Mouse (Mus musculus): ENCODE data around the gene Usp35. TPM values are rescaled to one million over a fixed set of nuclear protein-coding genes. Genes with fewer than 3 reads are reported as not detected.

Usp35 gene
- polyA plus RNA-seq, 1 experiment from 2014 or later = 2.2 TPM

GRCm38 (mm10) chr7:97329676-97330075, 2.1 kb downstream of the Usp35 start:
- no peak for ATAC-seq (ENCODE audit: low read depth)
- no peaks in the 10 kb centered on the region for H3K36me3 ChIP-seq (ENCODE audit: control insufficient read depth, insufficient read depth, low read length)
- 84% methylated on average over 3 of the region's 3 CpGs for WGBS

GRCm38 (mm10) chr7:97328891-97329588, 2.8 kb downstream of the Usp35 start:
- peak; percentile 12 for DNase-seq (ENCODE audit: low spot score)
- WGBS = 52% methylated on average over 13 of the region's 13 CpGs

More at GRCm38 (mm10) chr7:97329676-97330075, 2.1 kb downstream of the Usp35 start:
- H3K4me1 ChIP-seq (ENCODE audit: control insufficient read depth, insufficient read depth, low read length) = 0 out of 2 replicates have a peak, but pooled peaks cover 14% of the 10 kb centered on the region
- no peaks in the 10 kb centered on the region for H3K9me3 ChIP-seq (ENCODE audit: control insufficient read depth, low read length)
- no peak overlapping the region for H3K9ac ChIP-seq (ENCODE audit: low read depth, low read length)
- no peak for DNase-seq (ENCODE audit: low spot score)
- peaks cover 26% of the 10 kb centered on the region for H3K27me3 ChIP-seq (replicated peaks; ENCODE audit: control insufficient read depth, insufficient read depth, low read length)
- H3K4me2 ChIP-seq (ENCODE audit: low read depth, low read length) = no peak overlapping the region
- H3K4me3 ChIP-seq (ENCODE audit: low read depth, low read length) = no peak overlapping the region
- no peak overlapping the region for H3K27ac ChIP-seq (replicated peaks; ENCODE audit: low read depth, low read length)

GRCm38 (mm10) chr7:97327376-97327775, 4.4 kb downstream of the Usp35 start:
- Histone ChIP-seq H3K27ac (replicated peaks; ENCODE audit: low read depth, low read length) (no peak overlapping the region), H3K4me1 (ENCODE audit: control insufficient read depth, insufficient read depth, low read length) (0 out of 2 replicates have a peak, but pooled peaks cover 8% of the 10 kb centered on the region), H3K9me3 (ENCODE audit: control insufficient read depth, low read length) (no peaks in the 10 kb centered on the region), H3K4me2 (ENCODE audit: low read depth, low read length) (no peak overlapping the region), H3K9ac (ENCODE audit: low read depth, low read length) (no peak overlapping the region), H3K27me3 (replicated peaks; ENCODE audit: control insufficient read depth, insufficient read depth, low read length) (peaks cover 33% of the 10 kb centered on the region), H3K36me3 (ENCODE audit: control insufficient read depth, insufficient read depth, low read length) (no peaks in the 10 kb centered on the region), H3K4me3 (ENCODE audit: low read depth, low read length) (no peak overlapping the region)
- WGBS = 98% methylated on average over 4 of the region's 4 CpGs
- DNase-seq (ENCODE audit: low spot score) (no peak), ATAC-seq (ENCODE audit: low read depth) (no peak)

More at GRCm38 (mm10) chr7:97328891-97329588, 2.8 kb downstream of the Usp35 start:
- H3K27me3 ChIP-seq (replicated peaks; ENCODE audit: control insufficient read depth, insufficient read depth, low read length) = peaks cover 32% of the 10 kb centered on the region
- no peak overlapping the region for H3K4me3 ChIP-seq (ENCODE audit: low read depth, low read length)
- H3K4me2 ChIP-seq (ENCODE audit: low read depth, low read length) = no peak overlapping the region
- H3K9me3 ChIP-seq (ENCODE audit: control insufficient read depth, low read length) = no peaks in the 10 kb centered on the region
- 0 out of 2 replicates have a peak overlapping the region, but pooled peaks have one; percentile 5 for H3K9ac ChIP-seq (ENCODE audit: low read depth, low read length)
- ATAC-seq (ENCODE audit: low read depth) = no peak
- H3K36me3 ChIP-seq (ENCODE audit: control insufficient read depth, insufficient read depth, low read length) = no peaks in the 10 kb centered on the region
- H3K4me1 ChIP-seq (ENCODE audit: control insufficient read depth, insufficient read depth, low read length) = 0 out of 2 replicates have a peak, but pooled peaks cover 14% of the 10 kb centered on the region
- no peak overlapping the region for H3K27ac ChIP-seq (replicated peaks; ENCODE audit: low read depth, low read length)

- H3K4me2 ChIP-seq (ENCODE audit: low read depth, low read length) = peak overlapping the region; percentile 62
- H3K27me3 ChIP-seq (replicated peaks; ENCODE audit: control insufficient read depth, insufficient read depth, low read length) = peaks cover 33% of the 10 kb centered on the region
- no peaks in the 10 kb centered on the region for H3K9me3 ChIP-seq (ENCODE audit: control insufficient read depth, low read length)
- 0 out of 2 replicates have a peak, but pooled peaks cover 9% of the 10 kb centered on the region for H3K36me3 ChIP-seq (ENCODE audit: control insufficient read depth, insufficient read depth, low read length)
- 26% methylated on average over 36 of the region's 96 CpGs for WGBS
- H3K4me1 ChIP-seq (ENCODE audit: control insufficient read depth, insufficient read depth, low read length) = no peaks in the 10 kb centered on the region
- H3K4me3 ChIP-seq (ENCODE audit: low read depth, low read length) = peak overlapping the region; percentile 37
- peak overlapping the region; percentile 30 for H3K9ac ChIP-seq (ENCODE audit: low read depth, low read length)
- peak; percentile 62 for ATAC-seq (ENCODE audit: low read depth)
- DNase-seq (ENCODE audit: low spot score) = peak; percentile 47
- no peak overlapping the region for H3K27ac ChIP-seq (replicated peaks; ENCODE audit: low read depth, low read length)
Observed at GRCm38 (mm10) chr7:97325156-97325985, 6.4 kb downstream of the Usp35 start.

GRCm38 (mm10) chr7:97324342-97324741, 7.5 kb downstream of the Usp35 start:
- 85% methylated on average over 8 of the region's 8 CpGs for WGBS
- Histone ChIP-seq H3K27me3 (replicated peaks; ENCODE audit: control insufficient read depth, insufficient read depth, low read length) (peaks cover 33% of the 10 kb centered on the region), H3K9me3 (ENCODE audit: control insufficient read depth, low read length) (no peaks in the 10 kb centered on the region), H3K27ac (replicated peaks; ENCODE audit: low read depth, low read length) (no peak overlapping the region), H3K4me2 (ENCODE audit: low read depth, low read length) (no peak overlapping the region), H3K36me3 (ENCODE audit: control insufficient read depth, insufficient read depth, low read length) (0 out of 2 replicates have a peak, but pooled peaks cover 9% of the 10 kb centered on the region), H3K4me3 (ENCODE audit: low read depth, low read length) (no peak overlapping the region), H3K4me1 (ENCODE audit: control insufficient read depth, insufficient read depth, low read length) (no peaks in the 10 kb centered on the region), H3K9ac (ENCODE audit: low read depth, low read length) (no peak overlapping the region)
- no peak for ATAC-seq (ENCODE audit: low read depth)
- DNase-seq (ENCODE audit: low spot score) = no peak

- H3K36me3 ChIP-seq (ENCODE audit: control insufficient read depth, insufficient read depth, low read length) = peaks cover 14% of the 10 kb centered on the region
Observed at GRCm38 (mm10) chr7:97317706-97318105, 14.1 kb downstream of the Usp35 start.

GRCm38 (mm10) chr7:97315656-97316055, 16.2 kb downstream of the Usp35 start:
- Histone ChIP-seq H3K4me3 (ENCODE audit: low read depth, low read length) (no peak overlapping the region), H3K9me3 (ENCODE audit: control insufficient read depth, low read length) (no peaks in the 10 kb centered on the region), H3K27me3 (replicated peaks; ENCODE audit: control insufficient read depth, insufficient read depth, low read length) (no peaks in the 10 kb centered on the region), H3K36me3 (ENCODE audit: control insufficient read depth, insufficient read depth, low read length) (peaks cover 17% of the 10 kb centered on the region), H3K9ac (ENCODE audit: low read depth, low read length) (no peak overlapping the region), H3K4me1 (ENCODE audit: control insufficient read depth, insufficient read depth, low read length) (no peaks in the 10 kb centered on the region), H3K27ac (replicated peaks; ENCODE audit: low read depth, low read length) (no peak overlapping the region), H3K4me2 (ENCODE audit: low read depth, low read length) (no peak overlapping the region)
- DNase-seq (ENCODE audit: low spot score) (no peak), ATAC-seq (ENCODE audit: low read depth) (no peak)
- 89% methylated on average over 6 of the region's 6 CpGs for whole genome bisulfite sequencing

More at GRCm38 (mm10) chr7:97317706-97318105, 14.1 kb downstream of the Usp35 start:
- no peak overlapping the region for H3K9ac ChIP-seq (ENCODE audit: low read depth, low read length)
- DNase-seq (ENCODE audit: low spot score) = no peak
- ATAC-seq (ENCODE audit: low read depth) = no peak
- no peaks in the 10 kb centered on the region for H3K27me3 ChIP-seq (replicated peaks; ENCODE audit: control insufficient read depth, insufficient read depth, low read length)
- 86% methylated on average over 3 of the region's 3 CpGs for WGBS
- H3K4me2 ChIP-seq (ENCODE audit: low read depth, low read length) = no peak overlapping the region
- H3K27ac ChIP-seq (replicated peaks; ENCODE audit: low read depth, low read length) = no peak overlapping the region
- H3K4me1 ChIP-seq (ENCODE audit: control insufficient read depth, insufficient read depth, low read length) = no peaks in the 10 kb centered on the region
- H3K4me3 ChIP-seq (ENCODE audit: low read depth, low read length) = no peak overlapping the region
- H3K9me3 ChIP-seq (ENCODE audit: control insufficient read depth, low read length) = no peaks in the 10 kb centered on the region

- H3K27ac ChIP-seq (replicated peaks; ENCODE audit: low read depth, low read length) = no peak overlapping the region
- no peak overlapping the region for H3K4me2 ChIP-seq (ENCODE audit: low read depth, low read length)
- 91% methylated on average over 5 of the region's 5 CpGs for WGBS
- H3K9me3 ChIP-seq (ENCODE audit: control insufficient read depth, low read length) = no peaks in the 10 kb centered on the region
- no peaks in the 10 kb centered on the region for H3K27me3 ChIP-seq (replicated peaks; ENCODE audit: control insufficient read depth, insufficient read depth, low read length)
- ATAC-seq (ENCODE audit: low read depth) = no peak
- no peaks in the 10 kb centered on the region for H3K4me1 ChIP-seq (ENCODE audit: control insufficient read depth, insufficient read depth, low read length)
- H3K9ac ChIP-seq (ENCODE audit: low read depth, low read length) = no peak overlapping the region
- H3K36me3 ChIP-seq (ENCODE audit: control insufficient read depth, insufficient read depth, low read length) = peaks cover 19% of the 10 kb centered on the region
- DNase-seq (ENCODE audit: low spot score) = no peak
- H3K4me3 ChIP-seq (ENCODE audit: low read depth, low read length) = no peak overlapping the region
Observed at GRCm38 (mm10) chr7:97314646-97315045, 17.2 kb downstream of the Usp35 start.
